Comparison of ENCODE assay signal across 13 mouse cellular contexts in the genomic region with DNA sequence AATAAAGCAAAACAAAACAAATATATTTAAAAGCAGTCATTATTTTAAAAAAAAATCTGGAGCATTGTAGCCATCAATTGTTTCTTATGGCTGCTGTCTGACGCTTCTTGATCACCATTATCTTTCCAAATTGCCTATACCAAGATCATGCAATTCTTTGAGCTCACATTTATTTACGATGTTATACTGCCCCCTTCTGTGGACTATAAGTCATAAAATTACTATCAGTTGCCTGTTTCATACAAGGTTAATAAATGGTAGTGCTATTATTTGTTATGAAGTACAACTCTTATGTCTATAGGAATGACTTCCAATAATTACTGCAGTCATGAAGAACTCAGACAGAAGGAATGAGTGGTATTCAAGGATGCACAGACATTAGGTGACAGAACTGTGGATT. TPM values are rescaled to one million over a fixed set of nuclear protein-coding genes. Genes with fewer than 3 reads are reported as not detected.
A peak's percentile ranks its signal among the peaks of the same experiment; 100 is the strongest.
DNase-seq lines count a peak whose midpoint lies in the region; TF ChIP-seq lines count a peak whose summit lies in the region.
"Had no signal": no experiment of that assay in that cellular context is flagged by ENCODE, and none has a peak within 500 bp of the region (broad histone marks: within the 10 kb centered on the region; RNA-seq: fewer than 3 reads in every experiment).

No protein-coding gene starts in this region.

- peak; percentile 56 for TF ChIP-seq CTCF in gastrocnemius, adult 2 months (IDR thresholded peaks at IDR 0.05)
- no peak for TF ChIP-seq CTCF in liver, adult 2 months (IDR thresholded peaks at IDR 0.05; ENCODE audit: low read depth, low read length)

- 49% methylated on average over 2 of the region's 2 CpGs for WGBS in liver, adult 2 months

- no peak for DNase-seq in gastrocnemius, adult 2 months
- DNase-seq in gastrocnemius, adult 8-10 months (ENCODE audit: low spot score in 2 of 2), result no peak
- peak; percentile 14 for DNase-seq in liver, adult 2 months (ENCODE audit: extremely low read depth, low read depth, low spot score)
- no peak for DNase-seq in liver
- peak; percentile 0 for DNase-seq in Muller cell, postnatal 12 days (ENCODE audit: inconsistent ontology term)
- DNase-seq in retina, embryonic 14.5 days (ENCODE audit: low spot score), result peak; percentile 17
- no peak for DNase-seq in frontal cortex, postnatal 36 days (ENCODE audit: low spot score in 2 of 2)
- DNase-seq in adrenal gland, postnatal 25 days, result no peak
- DNase-seq: right cerebral cortex, adult 18-20 months; thymus, postnatal 36 days had no signal

- H3K79me2 ChIP-seq in liver, adult 2 months (ENCODE audit: control insufficient read depth, insufficient read depth, low read length), result no peaks in the 10 kb centered on the region

- no peak overlapping the region for H3K9ac ChIP-seq in liver, adult 2 months (ENCODE audit: low read depth, low read length)
- H3K9ac ChIP-seq: heart, embryonic 15.5 days; neural tube, embryonic 13.5 days had no signal

- no peak for TF ChIP-seq POLR2A in liver, adult 2 months (IDR thresholded peaks at IDR 0.05; ENCODE audit: extremely low read depth, insufficient read depth, low read length)

- no peak overlapping the region for H3K27ac ChIP-seq in gastrocnemius, adult 2 months
- H3K27ac ChIP-seq in liver, adult 2 months (replicated peaks; ENCODE audit: insufficient read depth, low read depth, low read length), result no peak overlapping the region
- H3K27ac ChIP-seq: heart, embryonic 15.5 days; neural tube, embryonic 13.5 days had no signal

- H3K4me1 ChIP-seq in liver, adult 2 months (ENCODE audit: control insufficient read depth, insufficient read depth, low read length), result no peaks in the 10 kb centered on the region
- H3K4me1 ChIP-seq: heart, embryonic 15.5 days; neural tube, embryonic 13.5 days had no signal

- intact Hi-C loops in gastrocnemius, adult 2 months (cut with DNase I), result loop anchor here (2.0 to 10.0 kb wide), 3 partner anchors 360 to 1190 kb away; a partner anchor contains a TSS

- H3K27me3 ChIP-seq in liver, adult 2 months (ENCODE audit: control insufficient read depth, insufficient read depth, low read length), result no peaks in the 10 kb centered on the region
- H3K27me3 ChIP-seq: heart, embryonic 15.5 days; neural tube, embryonic 13.5 days had no signal

- no peak overlapping the region for H3K4me3 ChIP-seq in gastrocnemius, adult 2 months
- no peak overlapping the region for H3K4me3 ChIP-seq in liver, adult 2 months (ENCODE audit: insufficient read depth, low read depth, low read length)
- H3K4me3 ChIP-seq: erythroblast, embryonic 14.5 days; heart, embryonic 15.5 days; neural tube, embryonic 13.5 days had no signal

- no peaks in the 10 kb centered on the region for H3K36me3 ChIP-seq in liver, adult 2 months (ENCODE audit: control insufficient read depth, insufficient read depth, low read length)
- H3K36me3 ChIP-seq: heart, embryonic 15.5 days; neural tube, embryonic 13.5 days had no signal

RNA-seq across cellular contexts. Expression of a gene that starts 57.3 kb away (rescaled TPM):
- 10 to 100 TPM in 1 of 2 experiments, 1 to 10 TPM in 1; 5.2 to 19.5 TPM for total RNA-seq in gastrocnemius, adult 2 months (2021)
- total RNA-seq in gastrocnemius, adult 8-10 months (2022), result 10 to 100 TPM; 14.6 to 25.6 (median 19.3) TPM
- 0.74 and 1.5 TPM in 2 replicates for total RNA-seq in liver, adult 2 months (2014; rRNA removed)
- polyA plus RNA-seq in liver, adult 2 months (2012; rRNA removed), result 0.04 and 0.35 TPM in 2 replicates
- 0.73 and 1.2 TPM in 2 replicates for total RNA-seq in adrenal gland, postnatal 25 days (2021)
- polyA plus RNA-seq: erythroblast, embryonic 14.5 days had no signal

Comparison
In these comparisons a context has a peak if more than half of its experiments do, and no peak if none do; other contexts are left out.
1. DNase-seq: peak in liver, adult 2 months (single experiment), Muller cell, postnatal 12 days (single experiment) and retina, embryonic 14.5 days (single experiment); none in gastrocnemius, adult 2 months (single experiment), gastrocnemius, adult 8-10 months (0 of 2), liver (single experiment), frontal cortex, postnatal 36 days (0 of 2) and adrenal gland, postnatal 25 days (single experiment).